Mouse (Mus musculus) heart, embryonic 10.5 days (tissue): Measurements from ENCODE around the gene Pard6a. TPM values are rescaled to one million over a fixed set of nuclear protein-coding genes. Genes with fewer than 3 reads are reported as not detected.
A peak's percentile ranks its signal among the peaks of the same experiment; 100 is the strongest.

Experiments
- DNase-seq: peaks from one replicate; pipeline ENCODE4 v3.0.0-alpha.2; 2017; ENCODE audit warnings: low spot score
- H3K27ac ChIP-seq: fragments of 300-500 bp; sonication (generic); 2 replicates; pipeline ENCODE4 v1.5.1; 2016; ENCODE audit warnings: mild to moderate bottlenecking
- H3K27me3 ChIP-seq: fragments of 300-500 bp; sonication (generic); 2 replicates; pipeline ENCODE4 v1.6.1; 2016; ENCODE audit warnings: mild to moderate bottlenecking; ENCODE audit not compliant: poor library complexity, insufficient read depth, severe bottlenecking
- H3K36me3 ChIP-seq: fragments of 300-500 bp; sonication (generic); 2 replicates; pipeline ENCODE4 v1.6.1; 2016; ENCODE audit warnings: mild to moderate bottlenecking, moderate library complexity
- H3K4me1 ChIP-seq: fragments of 300-500 bp; sonication (generic); 2 replicates; pipeline ENCODE4 v1.6.1; 2016; ENCODE audit warnings: mild to moderate bottlenecking
- H3K4me3 ChIP-seq: fragments of 300-500 bp; sonication (generic); 2 replicates; pipeline ENCODE4 v1.5.1; 2016; ENCODE audit warnings: mild to moderate bottlenecking, moderate library complexity
- H3K9me3 ChIP-seq: fragments of 300-500 bp; sonication (generic); 2 replicates; pipeline ENCODE4 v1.6.1; 2016; ENCODE audit warnings: mild to moderate bottlenecking, moderate library complexity
- WGBS: fragments of 180-500 bp; shearing (Covaris S2); methylation state at CpG from one replicate; pipeline ENCODE4 v1.1.7; 2016; 5-methylcytosine and 5-hydroxymethylcytosine counted together
- polyA plus RNA-seq: library from polyadenylated mRNA; unstranded; fragments of >200 nt; fragmentation: Nextera tagmentation; extraction: Ambion mirVana; gene quantifications from 2 replicates; pipeline ENCODE4 v1.2.1, GENCODE M21; 2016

The Pard6a gene
- polyA plus RNA-seq, 1 experiment from 2014 or later = 12.8 TPM

- Histone ChIP-seq H3K9me3 (no peaks in the 10 kb centered on the region), H3K4me3 (no peak overlapping the region), H3K27me3 (no peaks in the 10 kb centered on the region), H3K27ac (peak overlapping the region; percentile 74), H3K36me3 (peaks cover 36% of the 10 kb centered on the region), H3K4me1 (peaks cover 6% of the 10 kb centered on the region; the same call in 1 of the 2 replicates)
- no peak for DNase-seq
- 66% methylated on average over 18 of the region's 18 CpGs for WGBS
Measured at GRCm38 (mm10) chr8:105727397-105728124, 26.6 kb downstream of the Pard6a start.

GRCm38 (mm10) chr8:105732186-105732585, 31.2 kb downstream of the Pard6a start:
- WGBS = 91% methylated on average over 5 of the region's 5 CpGs
- Histone ChIP-seq H3K27ac (no peak overlapping the region), H3K4me3 (no peak overlapping the region)

GRCm38 (mm10) chr8:105739216-105739615, 38.3 kb downstream of the Pard6a start:
- Histone ChIP-seq H3K27me3 (no peaks in the 10 kb centered on the region), H3K4me1 (peaks cover 6% of the 10 kb centered on the region), H3K27ac (no peak overlapping the region), H3K9me3 (no peaks in the 10 kb centered on the region), H3K36me3 (peaks cover 5% of the 10 kb centered on the region; the same call in 1 of the 2 replicates), H3K4me3 (no peak overlapping the region)
- WGBS = 89% methylated on average over 5 of the region's 5 CpGs
- no peak for DNase-seq

More at GRCm38 (mm10) chr8:105732186-105732585, 31.2 kb downstream of the Pard6a start:
- no peak for DNase-seq
- Histone ChIP-seq H3K27me3 (no peaks in the 10 kb centered on the region), H3K9me3 (no peaks in the 10 kb centered on the region), H3K36me3 (peaks cover 9% of the 10 kb centered on the region), H3K4me1 (peaks cover 6% of the 10 kb centered on the region; the same call in 1 of the 2 replicates)

GRCm38 (mm10) chr8:105743301-105743700, 42.4 kb downstream of the Pard6a start:
- H3K4me1 ChIP-seq = peaks cover 19% of the 10 kb centered on the region
- no peaks in the 10 kb centered on the region for H3K9me3 ChIP-seq
- H3K4me3 ChIP-seq = no peak overlapping the region
- H3K27me3 ChIP-seq = no peaks in the 10 kb centered on the region
- 80% methylated on average over 4 of the region's 4 CpGs for WGBS
- peaks cover 5% of the 10 kb centered on the region; the same call in 1 of the 2 replicates for H3K36me3 ChIP-seq
- H3K27ac ChIP-seq = no peak overlapping the region
- DNase-seq = no peak

GRCm38 (mm10) chr8:105750606-105751005, 49.7 kb downstream of the Pard6a start:
- Histone ChIP-seq H3K27ac (peak overlapping the region; percentile 69), H3K4me3 (peak overlapping the region; percentile 30; the same call in 1 of the 2 replicates), H3K27me3 (no peaks in the 10 kb centered on the region), H3K36me3 (peaks cover 3% of the 10 kb centered on the region; the same call in 1 of the 2 replicates), H3K4me1 (peaks cover 32% of the 10 kb centered on the region), H3K9me3 (no peaks in the 10 kb centered on the region)
- 7% methylated on average over 11 of the region's 11 CpGs for WGBS
- DNase-seq = peak; percentile 81

Other genes with a start within 250 kb of the Pard6a start
- gene Tppp3, start 229.6 kb upstream of the Pard6a start, polyA plus RNA-seq = 25.5 and 28.4 TPM in 2 replicates
- gene Zdhhc1, start 204.2 kb upstream of the Pard6a start, polyA plus RNA-seq = 16.1 and 21.6 TPM in 2 replicates
- 14.8 and 37.5 TPM in 2 replicates for gene Hsd11b2, start 182.4 kb upstream of the Pard6a start, polyA plus RNA-seq
- gene Atp6v0d1, start 135.1 kb upstream of the Pard6a start, polyA plus RNA-seq = 69.7 and 70.6 TPM in 2 replicates
- gene Ripor1, start 95.9 kb upstream of the Pard6a start, polyA plus RNA-seq = 34.8 and 37.3 TPM in 2 replicates
- 70.3 and 103 TPM in 2 replicates for gene Ctcf, start 64.6 kb upstream of the Pard6a start, polyA plus RNA-seq
- 0.31 and 0.35 TPM in 2 replicates for gene Agrp, start 63.8 kb upstream of the Pard6a start, polyA plus RNA-seq
- gene Carmil2, start 14.9 kb upstream of the Pard6a start, polyA plus RNA-seq = 0.31 and 0.63 TPM in 2 replicates
- 46.6 and 52.9 TPM in 2 replicates for gene Acd, start within 50 bp of the Pard6a start, polyA plus RNA-seq
- not detected in 2 replicates for gene 4933405L10Rik, start 6.5 kb downstream of the Pard6a start, polyA plus RNA-seq
- gene Enkd1, start 7.1 kb downstream of the Pard6a start, polyA plus RNA-seq = 18.7 and 28.8 TPM in 2 replicates
- gene Gfod2, start 57.5 kb downstream of the Pard6a start, polyA plus RNA-seq = 13.1 and 18.2 TPM in 2 replicates
- gene Ranbp10, start 126.2 kb downstream of the Pard6a start, polyA plus RNA-seq = 8.6 and 10.4 TPM in 2 replicates
- 0.06 TPM in 2 replicates for gene Tsnaxip1, start 126.6 kb downstream of the Pard6a start, polyA plus RNA-seq
- gene Cenpt, start 152.1 kb downstream of the Pard6a start, polyA plus RNA-seq = 46.5 and 55.2 TPM in 2 replicates
- 61.6 and 74.0 TPM in 2 replicates for gene Thap11, start 154.0 kb downstream of the Pard6a start, polyA plus RNA-seq
- 274 and 314 TPM in 2 replicates for gene Nutf2, start 159.4 kb downstream of the Pard6a start, polyA plus RNA-seq
- 50.2 and 52.6 TPM in 2 replicates for gene Edc4, start 179.7 kb downstream of the Pard6a start, polyA plus RNA-seq
- gene Nrn1l, start 192.4 kb downstream of the Pard6a start, polyA plus RNA-seq = 0.43 and 0.46 TPM in 2 replicates
- 30.3 and 30.4 TPM in 2 replicates for gene Pskh1, start 199.3 kb downstream of the Pard6a start, polyA plus RNA-seq
- 1.9 and 2.6 TPM in 2 replicates for gene Ctrl, start 232.7 kb downstream of the Pard6a start, polyA plus RNA-seq
- gene Psmb10, start 237.3 kb downstream of the Pard6a start, polyA plus RNA-seq = 70.7 and 75.4 TPM in 2 replicates
- 1.7 and 7.9 TPM in 2 replicates for gene Lcat, start 242.2 kb downstream of the Pard6a start, polyA plus RNA-seq